Mouse (Mus musculus): ENCODE measurements around the gene Sf3b3. TPM values are rescaled to one million over a fixed set of nuclear protein-coding genes. Genes with fewer than 3 reads are reported as not detected.

Gene Sf3b3
- total RNA-seq, 2 experiments from 2014 or later = 46.5 to 60.3 TPM

- no peak for ATAC-seq (replicated peaks; ENCODE audit: low FRiP score, poor library complexity, severe bottlenecking)
Observed at GRCm38 (mm10) chr8:110810481-110811065, 36.0 kb downstream of the Sf3b3 start.

- ATAC-seq (replicated peaks; ENCODE audit: low FRiP score, poor library complexity, severe bottlenecking) = no peak
Observed at GRCm38 (mm10) chr8:110809831-110810230, 36.8 kb downstream of the Sf3b3 start.

GRCm38 (mm10) chr8:110808495-110809472 lies 37.8 kb downstream of the Sf3b3 start:
- ATAC-seq (replicated peaks; ENCODE audit: low FRiP score, poor library complexity, severe bottlenecking) = no peak

GRCm38 (mm10) chr8:110806146-110806545 lies 40.4 kb downstream of the Sf3b3 start:
- no peak for ATAC-seq (replicated peaks; ENCODE audit: low FRiP score, poor library complexity, severe bottlenecking)

GRCm38 (mm10) chr8:110805669-110806068 lies 40.9 kb downstream of the Sf3b3 start, which contains the start of gene Il34:
Gene Il34 (minus strand): TSS chr8:110805924.
- no peak for ATAC-seq (replicated peaks; ENCODE audit: low FRiP score, poor library complexity, severe bottlenecking)

GRCm38 (mm10) chr8:110804825-110805514 lies 41.6 kb downstream of the Sf3b3 start:
- no peak for ATAC-seq (replicated peaks; ENCODE audit: low FRiP score, poor library complexity, severe bottlenecking)

- ATAC-seq (replicated peaks; ENCODE audit: low FRiP score, poor library complexity, severe bottlenecking) = no peak
Observed at GRCm38 (mm10) chr8:110803856-110804255, 42.7 kb downstream of the Sf3b3 start.

- no peak for ATAC-seq (replicated peaks; ENCODE audit: low FRiP score, poor library complexity, severe bottlenecking)
Observed at GRCm38 (mm10) chr8:110802988-110803387, 43.6 kb downstream of the Sf3b3 start.

GRCm38 (mm10) chr8:110797086-110797485 lies 49.5 kb downstream of the Sf3b3 start:
- no peak for ATAC-seq (replicated peaks; ENCODE audit: low FRiP score, poor library complexity, severe bottlenecking)

GRCm38 (mm10) chr8:110794363-110794965 lies 52.1 kb downstream of the Sf3b3 start:
- ATAC-seq (replicated peaks; ENCODE audit: low FRiP score, poor library complexity, severe bottlenecking) = no peak

- ATAC-seq (replicated peaks; ENCODE audit: low FRiP score, poor library complexity, severe bottlenecking) = no peak
Observed at GRCm38 (mm10) chr8:110793936-110794335, 52.7 kb downstream of the Sf3b3 start.

GRCm38 (mm10) chr8:110793511-110793910 lies 53.1 kb downstream of the Sf3b3 start:
- ATAC-seq (replicated peaks; ENCODE audit: low FRiP score, poor library complexity, severe bottlenecking) = no peak

- no peak for ATAC-seq (replicated peaks; ENCODE audit: low FRiP score, poor library complexity, severe bottlenecking)
Observed at GRCm38 (mm10) chr8:110792574-110793200, 53.9 kb downstream of the Sf3b3 start.

GRCm38 (mm10) chr8:110791164-110791563 lies 55.4 kb downstream of the Sf3b3 start:
- no peak for ATAC-seq (replicated peaks; ENCODE audit: low FRiP score, poor library complexity, severe bottlenecking)

- no peak for ATAC-seq (replicated peaks; ENCODE audit: low FRiP score, poor library complexity, severe bottlenecking)
Observed at GRCm38 (mm10) chr8:110790270-110790669, 56.3 kb downstream of the Sf3b3 start.

GRCm38 (mm10) chr8:110789571-110789970 lies 57.0 kb downstream of the Sf3b3 start:
- no peak for ATAC-seq (replicated peaks; ENCODE audit: low FRiP score, poor library complexity, severe bottlenecking)

GRCm38 (mm10) chr8:110788981-110789380 lies 57.6 kb downstream of the Sf3b3 start:
- no peak for ATAC-seq (replicated peaks; ENCODE audit: low FRiP score, poor library complexity, severe bottlenecking)

GRCm38 (mm10) chr8:110787411-110787954 lies 59.1 kb downstream of the Sf3b3 start:
- no peak for ATAC-seq (replicated peaks; ENCODE audit: low FRiP score, poor library complexity, severe bottlenecking)

GRCm38 (mm10) chr8:110786934-110787333 lies 59.7 kb downstream of the Sf3b3 start:
- no peak for ATAC-seq (replicated peaks; ENCODE audit: low FRiP score, poor library complexity, severe bottlenecking)
